Mouse (Mus musculus): ENCODE measurements around the gene Mgea5. TPM values are rescaled to one million over a fixed set of nuclear protein-coding genes. Genes with fewer than 3 reads are reported as not detected.

Mgea5 gene
- polyA plus RNA-seq, 1 experiment from 2014 or later: 48.3 TPM

DNA sequence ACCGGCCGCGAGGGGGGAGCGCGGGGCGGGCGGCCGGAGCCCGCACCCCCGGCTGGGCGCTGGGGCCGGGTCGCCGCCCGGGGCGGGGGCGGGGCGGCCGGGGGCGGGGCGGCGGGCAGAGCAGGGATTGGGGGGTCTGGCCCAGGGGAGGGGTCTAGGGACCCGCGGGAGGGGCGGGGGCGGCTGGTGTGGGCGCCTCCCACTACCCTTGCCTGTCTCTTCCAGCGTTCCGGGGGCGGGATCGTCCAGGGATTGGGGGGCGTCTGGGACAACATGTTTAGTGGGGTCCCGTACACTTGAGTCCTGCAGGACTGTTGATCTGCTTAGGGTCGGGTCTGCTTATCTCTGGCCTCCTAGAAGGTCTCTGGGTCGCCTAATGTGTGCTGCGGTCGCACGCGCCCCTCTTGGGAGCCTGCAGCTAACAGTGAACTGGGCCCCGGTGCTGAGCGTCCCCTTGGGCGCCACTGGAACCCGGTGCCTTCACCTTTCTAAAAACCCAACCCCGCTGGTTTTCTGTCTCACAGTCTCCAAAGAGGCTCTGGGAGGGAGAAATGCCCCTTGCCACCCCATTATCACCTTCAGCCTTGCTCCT is 40.6 kb downstream of the Mgea5 start:
- Histone ChIP-seq H3K9ac (ENCODE audit: low read depth, low read length) (0 out of 2 replicates have a peak overlapping the region, but pooled peaks have one; percentile 22), H3K27ac (ENCODE audit: low read depth, low read length) (no peak overlapping the region), H3K9me3 (replicated peaks; ENCODE audit: control insufficient read depth, low read length) (no peaks in the 10 kb centered on the region), H3K36me3 (ENCODE audit: control insufficient read depth, insufficient read depth, low read length) (no peaks in the 10 kb centered on the region), H3K4me3 (ENCODE audit: low read depth, low read length) (peak overlapping the region; percentile 54), H3K4me1 (ENCODE audit: control insufficient read depth, insufficient read depth, low read length) (peaks cover 25% of the 10 kb centered on the region), H3K4me2 (peak overlapping the region; percentile 97), H3K27me3 (ENCODE audit: control insufficient read depth, insufficient read depth, low read length) (peaks cover 77% of the 10 kb centered on the region)
- ATAC-seq (replicated peaks; ENCODE audit: insufficient number of reproducible peaks, low FRiP score, low TSS enrichment): no peak
- 2% methylated on average over 19 of the region's 44 CpGs for WGBS (ENCODE audit: insufficient replicate concordance)

GRCm38 (mm10) chr19:45742218-45742983 is 41.2 kb downstream of the Mgea5 start, which contains the start of gene Fgf8:
Gene Fgf8 (minus strand): TSS chr19:45742915.
- Histone ChIP-seq H3K4me1 (ENCODE audit: control insufficient read depth, insufficient read depth, low read length) (peaks cover 25% of the 10 kb centered on the region), H3K9me3 (replicated peaks; ENCODE audit: control insufficient read depth, low read length) (no peaks in the 10 kb centered on the region), H3K4me2 (peak within 1 kb of the TSS; percentile 97), H3K36me3 (ENCODE audit: control insufficient read depth, insufficient read depth, low read length) (no peaks in the 10 kb centered on the region), H3K27ac (ENCODE audit: low read depth, low read length) (no peak within 1 kb of the TSS), H3K9ac (ENCODE audit: low read depth, low read length) (peak within 1 kb of the TSS; percentile 58; the same call in 1 of the 2 replicates), H3K4me3 (ENCODE audit: low read depth, low read length) (peak within 1 kb of the TSS; percentile 54), H3K27me3 (ENCODE audit: control insufficient read depth, insufficient read depth, low read length) (peaks cover 84% of the 10 kb centered on the region)
- under 1% methylated on average over 55 of the region's 68 CpGs for WGBS (ENCODE audit: insufficient replicate concordance)
- ATAC-seq (replicated peaks; ENCODE audit: insufficient number of reproducible peaks, low FRiP score, low TSS enrichment): no peak

DNA sequence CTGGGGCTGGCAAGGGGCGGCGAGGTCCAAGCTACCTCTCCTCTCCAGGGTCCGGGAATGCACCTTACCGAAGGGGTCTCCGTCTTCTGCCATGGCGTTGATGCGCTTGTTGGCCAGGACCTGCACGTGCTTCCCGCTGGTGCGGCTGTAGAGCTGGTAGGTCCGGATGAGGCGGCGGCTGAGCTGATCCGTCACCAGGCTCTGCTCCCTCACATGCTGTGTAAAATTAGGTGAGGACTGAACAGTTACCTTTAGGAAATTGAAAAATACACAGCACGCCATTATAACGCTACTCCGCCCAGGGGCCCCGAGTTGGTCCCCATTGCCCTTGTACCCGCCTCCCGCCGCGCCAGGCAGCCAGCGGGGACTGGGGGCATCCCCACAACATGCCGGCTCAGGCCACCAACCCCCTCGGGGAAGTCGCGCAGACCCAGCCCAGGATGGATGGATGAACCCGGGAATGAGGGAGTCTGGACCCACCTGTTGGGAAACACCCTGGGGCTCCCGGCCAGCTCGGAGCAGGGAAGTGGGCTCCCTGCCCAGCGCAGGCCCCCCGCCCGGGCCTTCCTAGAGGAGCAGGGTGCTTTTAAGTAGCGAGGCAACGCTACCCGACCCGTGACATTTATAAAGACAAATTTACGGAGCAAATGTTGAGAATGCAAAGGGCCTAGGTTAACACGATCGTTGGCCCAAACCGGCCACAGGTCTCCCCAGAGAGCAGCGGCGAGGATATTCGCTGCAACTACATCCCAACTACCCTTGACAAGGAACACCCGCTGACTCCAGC is 42.0 kb downstream of the Mgea5 start:
- Histone ChIP-seq H3K9me3 (replicated peaks; ENCODE audit: control insufficient read depth, low read length) (no peaks in the 10 kb centered on the region), H3K4me3 (ENCODE audit: low read depth, low read length) (peak overlapping the region; percentile 54), H3K36me3 (ENCODE audit: control insufficient read depth, insufficient read depth, low read length) (no peaks in the 10 kb centered on the region), H3K27me3 (ENCODE audit: control insufficient read depth, insufficient read depth, low read length) (peaks cover 92% of the 10 kb centered on the region), H3K4me2 (peak overlapping the region; percentile 97), H3K27ac (ENCODE audit: low read depth, low read length) (no peak overlapping the region), H3K4me1 (ENCODE audit: control insufficient read depth, insufficient read depth, low read length) (peaks cover 28% of the 10 kb centered on the region), H3K9ac (ENCODE audit: low read depth, low read length) (no peak overlapping the region)
- no peak for ATAC-seq (replicated peaks; ENCODE audit: insufficient number of reproducible peaks, low FRiP score, low TSS enrichment)
- WGBS (ENCODE audit: insufficient replicate concordance): 2% methylated on average over 45 of the region's 45 CpGs

DNA sequence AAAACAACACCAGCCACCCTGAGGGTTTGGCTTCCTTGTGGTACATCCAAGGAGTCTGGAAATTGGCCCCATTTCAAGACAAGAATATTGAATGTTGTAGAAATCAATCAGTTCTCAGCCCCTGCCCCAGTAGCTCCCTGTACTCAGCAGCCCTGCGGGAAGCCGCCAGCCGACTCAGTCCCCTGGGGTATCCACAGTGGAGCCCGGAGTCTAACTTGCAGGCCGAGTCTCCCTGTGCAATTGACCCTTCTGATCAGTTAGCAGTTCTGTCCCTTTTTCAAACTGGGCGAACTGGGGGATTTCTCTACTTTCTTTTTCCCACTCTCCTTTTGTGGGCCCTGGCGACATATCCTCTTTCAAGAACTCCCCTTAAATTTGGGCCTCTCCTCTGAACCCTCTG is 42.8 kb downstream of the Mgea5 start:
- Histone ChIP-seq H3K27ac (ENCODE audit: low read depth, low read length) (no peak overlapping the region), H3K9ac (ENCODE audit: low read depth, low read length) (no peak overlapping the region), H3K36me3 (ENCODE audit: control insufficient read depth, insufficient read depth, low read length) (no peaks in the 10 kb centered on the region), H3K9me3 (replicated peaks; ENCODE audit: control insufficient read depth, low read length) (no peaks in the 10 kb centered on the region), H3K27me3 (ENCODE audit: control insufficient read depth, insufficient read depth, low read length) (peaks cover 95% of the 10 kb centered on the region), H3K4me1 (ENCODE audit: control insufficient read depth, insufficient read depth, low read length) (peaks cover 24% of the 10 kb centered on the region), H3K4me2 (no peak overlapping the region), H3K4me3 (ENCODE audit: low read depth, low read length) (no peak overlapping the region)
- 12% methylated on average over 7 of the region's 7 CpGs for WGBS (ENCODE audit: insufficient replicate concordance)
- no peak for ATAC-seq (replicated peaks; ENCODE audit: insufficient number of reproducible peaks, low FRiP score, low TSS enrichment)

DNA sequence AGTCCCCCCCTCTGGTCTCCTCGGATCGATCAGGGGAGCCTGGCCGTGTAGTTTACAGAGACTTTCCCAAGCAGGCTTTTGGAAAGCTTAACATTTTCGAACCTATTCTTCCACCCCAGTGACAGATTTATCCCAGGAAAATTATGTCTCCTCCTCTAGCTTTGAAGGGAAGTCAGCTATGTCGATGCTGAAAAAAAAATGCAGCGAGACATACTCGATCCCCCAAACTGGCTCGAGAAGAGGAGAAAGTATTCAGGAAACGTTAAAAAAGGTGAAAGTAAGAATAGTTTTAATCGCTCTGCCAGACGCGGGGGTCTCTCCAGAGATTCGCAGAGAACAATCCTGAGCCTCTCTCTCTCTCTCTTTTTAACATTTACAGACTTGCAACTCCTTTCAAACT is 43.4 kb downstream of the Mgea5 start:
- peaks cover 18% of the 10 kb centered on the region for H3K4me1 ChIP-seq (ENCODE audit: control insufficient read depth, insufficient read depth, low read length)
- H3K4me2 ChIP-seq: no peak overlapping the region
- no peaks in the 10 kb centered on the region for H3K36me3 ChIP-seq (ENCODE audit: control insufficient read depth, insufficient read depth, low read length)
- ATAC-seq (replicated peaks; ENCODE audit: insufficient number of reproducible peaks, low FRiP score, low TSS enrichment): no peak
- H3K4me3 ChIP-seq (ENCODE audit: low read depth, low read length): no peak overlapping the region
- no peak overlapping the region for H3K27ac ChIP-seq (ENCODE audit: low read depth, low read length)
- 17% methylated on average over 13 of the region's 13 CpGs for WGBS (ENCODE audit: insufficient replicate concordance)
- no peaks in the 10 kb centered on the region for H3K9me3 ChIP-seq (replicated peaks; ENCODE audit: control insufficient read depth, low read length)
- H3K9ac ChIP-seq (ENCODE audit: low read depth, low read length): no peak overlapping the region
- H3K27me3 ChIP-seq (ENCODE audit: control insufficient read depth, insufficient read depth, low read length): peaks cover 95% of the 10 kb centered on the region

DNA sequence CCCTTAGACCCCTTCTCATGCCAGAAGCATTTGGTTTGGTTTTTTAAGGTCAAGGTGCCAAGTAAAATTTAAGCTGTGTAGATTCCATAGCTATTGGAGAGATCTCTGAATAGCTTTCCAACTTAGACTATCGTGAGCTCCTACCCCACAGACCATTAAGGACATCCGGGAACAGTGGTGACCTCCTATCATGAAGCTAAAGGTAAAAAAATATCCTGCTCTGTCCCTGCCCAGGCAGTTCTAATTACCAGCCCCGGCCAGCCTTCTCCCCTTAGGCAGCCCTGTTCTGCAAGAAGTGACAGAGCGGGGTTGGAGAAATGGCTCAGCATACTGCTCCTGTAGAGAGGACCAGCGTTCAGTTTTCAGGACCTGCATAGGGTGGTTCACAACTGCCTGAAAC is 45.1 kb downstream of the Mgea5 start:
- no peaks in the 10 kb centered on the region for H3K36me3 ChIP-seq (ENCODE audit: control insufficient read depth, insufficient read depth, low read length)
- WGBS (ENCODE audit: insufficient replicate concordance): 62% methylated on average over 5 of the region's 5 CpGs
- peaks cover 16% of the 10 kb centered on the region for H3K4me1 ChIP-seq (ENCODE audit: control insufficient read depth, insufficient read depth, low read length)
- no peak overlapping the region for H3K4me3 ChIP-seq (ENCODE audit: low read depth, low read length)
- no peak overlapping the region for H3K4me2 ChIP-seq
- H3K27me3 ChIP-seq (ENCODE audit: control insufficient read depth, insufficient read depth, low read length): peaks cover 94% of the 10 kb centered on the region
- no peak overlapping the region for H3K27ac ChIP-seq (ENCODE audit: low read depth, low read length)
- H3K9ac ChIP-seq (ENCODE audit: low read depth, low read length): no peak overlapping the region
- H3K9me3 ChIP-seq (replicated peaks; ENCODE audit: control insufficient read depth, low read length): no peaks in the 10 kb centered on the region
- ATAC-seq (replicated peaks; ENCODE audit: insufficient number of reproducible peaks, low FRiP score, low TSS enrichment): no peak

DNA sequence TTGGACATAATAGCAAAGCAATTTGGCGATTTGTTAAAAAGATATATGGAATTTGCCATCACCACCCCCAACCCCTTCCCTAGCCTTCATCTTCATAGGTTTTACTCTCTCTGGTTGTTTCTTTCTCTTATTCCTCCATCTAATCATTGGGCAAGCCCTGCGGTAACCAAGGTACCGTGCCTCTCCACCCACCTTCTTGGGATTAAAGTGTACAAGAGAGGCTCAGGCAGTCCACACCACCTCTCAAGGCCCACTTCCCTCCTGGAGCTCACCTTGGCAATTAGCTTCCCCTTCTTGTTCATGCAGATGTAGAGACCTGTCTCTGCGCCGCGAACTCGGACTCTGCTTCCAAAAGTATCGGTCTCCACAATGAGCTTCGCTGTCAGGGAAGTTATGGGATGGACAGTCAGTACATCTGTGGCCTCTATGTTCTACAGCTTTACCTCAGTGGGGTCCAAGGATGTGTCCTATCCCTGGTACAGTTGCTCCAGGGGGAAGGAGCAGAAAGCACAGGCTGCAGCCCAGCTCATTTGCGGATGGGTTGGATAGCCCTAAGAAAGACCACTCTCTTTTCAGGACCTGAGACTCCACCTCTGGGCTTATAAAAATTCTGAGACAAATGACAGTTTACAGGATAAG is 45.7 kb downstream of the Mgea5 start:
- WGBS (ENCODE audit: insufficient replicate concordance): 66% methylated on average over 10 of the region's 10 CpGs
- ATAC-seq (replicated peaks; ENCODE audit: insufficient number of reproducible peaks, low FRiP score, low TSS enrichment): no peak
- no peaks in the 10 kb centered on the region for H3K36me3 ChIP-seq (ENCODE audit: control insufficient read depth, insufficient read depth, low read length)

GRCm38 (mm10) chr19:45737208-45737845 is 46.3 kb downstream of the Mgea5 start:
- no peaks in the 10 kb centered on the region for H3K9me3 ChIP-seq (replicated peaks; ENCODE audit: control insufficient read depth, low read length)
- 23% methylated on average over 23 of the region's 23 CpGs for WGBS (ENCODE audit: insufficient replicate concordance)
- peak overlapping the region; percentile 58 for H3K4me2 ChIP-seq
- peak overlapping the region; percentile 28 for H3K4me3 ChIP-seq (ENCODE audit: low read depth, low read length)
- H3K4me1 ChIP-seq (ENCODE audit: control insufficient read depth, insufficient read depth, low read length): peaks cover 16% of the 10 kb centered on the region
- no peak overlapping the region for H3K27ac ChIP-seq (ENCODE audit: low read depth, low read length)
- ATAC-seq (replicated peaks; ENCODE audit: insufficient number of reproducible peaks, low FRiP score, low TSS enrichment): peak; percentile 31; the same call in 1 of the 2 replicates
- H3K36me3 ChIP-seq (ENCODE audit: control insufficient read depth, insufficient read depth, low read length): no peaks in the 10 kb centered on the region
- H3K9ac ChIP-seq (ENCODE audit: low read depth, low read length): no peak overlapping the region
- peaks cover 89% of the 10 kb centered on the region for H3K27me3 ChIP-seq (ENCODE audit: control insufficient read depth, insufficient read depth, low read length)

More for the DNA sequence above, 45.7 kb downstream of the Mgea5 start:
- Histone ChIP-seq H3K4me1 (ENCODE audit: control insufficient read depth, insufficient read depth, low read length) (peaks cover 16% of the 10 kb centered on the region), H3K27ac (ENCODE audit: low read depth, low read length) (no peak overlapping the region), H3K9me3 (replicated peaks; ENCODE audit: control insufficient read depth, low read length) (no peaks in the 10 kb centered on the region), H3K9ac (ENCODE audit: low read depth, low read length) (no peak overlapping the region), H3K4me3 (ENCODE audit: low read depth, low read length) (no peak overlapping the region), H3K4me2 (no peak overlapping the region), H3K27me3 (ENCODE audit: control insufficient read depth, insufficient read depth, low read length) (peaks cover 92% of the 10 kb centered on the region)

Data from heart, embryonic 11.5 days (tissue).